Mouse (Mus musculus): ENCODE data around the gene Xlr3b. TPM values are rescaled to one million over a fixed set of nuclear protein-coding genes. Genes with fewer than 3 reads are reported as not detected.
"Not testable (repeated sequence)": the region's sequence is repeated elsewhere in the genome, so short reads cannot be mapped to it uniquely, and the experiment has no call there.

Gene Xlr3b
- polyA plus RNA-seq (2015; fragmentation: Nextera tagmentation; extraction: Ambion mirVana) = 0.44 and 4.8 TPM in 2 replicates

DNA sequence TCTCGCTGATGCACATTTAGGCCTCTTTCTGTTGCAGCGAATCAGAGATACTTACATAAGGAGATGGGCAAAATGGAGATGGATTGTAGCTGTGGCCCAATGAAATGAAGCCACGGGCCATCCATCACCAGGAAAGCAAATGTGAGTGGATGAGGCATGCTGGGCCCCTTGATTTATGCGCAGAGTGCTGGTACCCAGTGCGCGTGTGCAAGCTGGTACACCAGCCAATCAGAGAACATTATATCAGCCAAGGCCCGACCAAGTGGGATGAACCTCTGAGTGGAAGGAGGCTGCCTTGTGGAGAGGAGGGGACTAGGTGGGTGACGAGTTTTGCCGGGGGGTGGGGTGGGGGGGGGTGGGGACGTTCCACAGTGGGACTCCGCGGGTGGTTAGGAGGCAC lies at the start of gene Xlr3b:
Gene Xlr3b, plus strand, starts transcription at position 274 of the 400 bp plus-strand sequence.
- DNase-seq (ENCODE audit: low spot score) = peak; percentile 4

DNA sequence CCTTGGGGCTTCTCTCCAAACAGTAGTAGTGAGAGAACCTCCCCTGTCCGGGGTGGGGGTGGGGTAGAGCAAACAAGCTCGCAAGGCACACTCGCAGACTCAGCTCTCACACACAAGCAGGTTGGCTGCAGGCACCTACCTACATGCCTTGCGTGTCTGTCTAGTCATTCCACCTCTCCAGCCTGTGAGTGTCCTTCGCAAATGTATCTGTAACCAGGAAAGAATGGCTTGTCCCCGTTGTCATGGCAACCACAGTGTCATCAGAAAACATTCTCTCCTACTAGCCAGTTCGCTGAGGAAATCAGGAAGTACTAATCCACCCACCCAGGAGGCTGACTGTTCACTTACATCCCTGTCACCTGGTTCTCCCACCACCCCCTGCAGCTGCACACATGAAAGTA lies 48.8 kb upstream of the Xlr3b start:
- not testable (repeated sequence) for DNase-seq (ENCODE audit: low spot score)

DNA sequence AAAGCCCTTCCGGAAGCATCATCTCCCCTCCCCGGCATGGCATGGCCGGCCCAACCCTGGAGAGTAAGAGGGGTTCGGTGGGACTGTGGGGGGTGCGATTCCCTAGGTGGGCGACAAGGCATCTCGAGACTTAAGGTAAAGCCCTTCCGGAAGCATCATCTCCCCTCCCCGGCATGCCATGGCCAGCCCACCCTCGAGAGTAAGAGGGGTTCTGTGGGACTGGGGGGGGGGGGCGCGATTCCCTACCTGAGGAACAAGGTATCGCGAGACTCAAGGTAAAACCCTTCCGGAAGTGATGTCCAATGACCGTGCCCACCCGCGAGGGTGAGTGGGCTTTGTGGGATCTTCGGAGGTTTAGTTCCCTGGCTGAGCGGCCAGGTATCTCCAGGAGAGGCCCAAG lies 43.5 kb upstream of the Xlr3b start, which contains the start of gene Xlr5b:
Gene Xlr5b, plus strand, starts transcription at position 301 of the 400 bp plus-strand sequence.
- DNase-seq (ENCODE audit: low spot score) = not testable (repeated sequence)

DNA sequence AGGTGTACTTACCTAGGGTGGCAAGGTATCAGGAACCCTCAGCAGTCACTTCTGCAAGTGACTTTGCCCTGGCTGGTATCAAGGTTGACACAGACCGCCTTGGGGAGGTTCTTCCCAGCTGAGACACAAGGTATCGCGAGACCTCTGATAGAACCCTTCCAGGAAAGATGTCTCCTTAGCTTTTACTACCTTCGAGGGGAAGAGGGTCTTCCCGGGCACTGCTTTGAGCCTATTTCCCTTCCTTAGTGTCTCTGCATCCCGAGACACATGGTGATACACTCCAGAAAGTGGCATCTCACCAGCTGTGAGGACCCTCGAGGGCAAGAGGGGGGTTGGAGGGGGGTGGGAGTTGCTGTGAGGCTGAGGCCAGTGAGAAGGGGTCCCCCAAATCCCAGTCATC lies 42.7 kb upstream of the Xlr3b start, which contains the start of gene DXBay18:
Gene DXBay18, minus strand, starts transcription at position 101 of the 400 bp plus-strand sequence.
- not testable (repeated sequence) for DNase-seq (ENCODE audit: low spot score)

DNA sequence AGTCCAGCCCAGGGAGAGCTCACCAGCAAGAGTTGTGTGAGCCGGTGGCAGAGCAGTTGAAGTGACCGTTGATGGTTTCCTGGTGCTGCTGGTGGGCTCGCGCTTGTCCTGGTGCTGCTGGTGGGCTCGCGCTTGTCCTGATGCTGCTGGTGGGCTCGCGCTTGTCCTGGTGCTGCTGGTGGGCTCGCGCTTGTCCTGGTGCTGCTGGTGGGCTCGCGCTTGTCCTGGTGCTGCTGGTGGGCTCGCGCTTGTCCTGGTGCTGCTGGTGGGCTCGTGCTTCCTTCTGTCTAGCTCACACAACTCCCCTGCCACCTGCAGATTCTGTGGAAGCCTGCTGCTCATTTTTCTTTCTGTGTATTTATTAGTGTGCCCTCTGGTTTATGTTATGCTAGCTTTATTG lies 15.1 kb upstream of the Xlr3b start, which contains the start of gene Spin2d:
Gene Spin2d, minus strand, starts transcription at position 101 of the 400 bp plus-strand sequence.
- DNase-seq (ENCODE audit: low spot score) = not testable (repeated sequence)

DNA sequence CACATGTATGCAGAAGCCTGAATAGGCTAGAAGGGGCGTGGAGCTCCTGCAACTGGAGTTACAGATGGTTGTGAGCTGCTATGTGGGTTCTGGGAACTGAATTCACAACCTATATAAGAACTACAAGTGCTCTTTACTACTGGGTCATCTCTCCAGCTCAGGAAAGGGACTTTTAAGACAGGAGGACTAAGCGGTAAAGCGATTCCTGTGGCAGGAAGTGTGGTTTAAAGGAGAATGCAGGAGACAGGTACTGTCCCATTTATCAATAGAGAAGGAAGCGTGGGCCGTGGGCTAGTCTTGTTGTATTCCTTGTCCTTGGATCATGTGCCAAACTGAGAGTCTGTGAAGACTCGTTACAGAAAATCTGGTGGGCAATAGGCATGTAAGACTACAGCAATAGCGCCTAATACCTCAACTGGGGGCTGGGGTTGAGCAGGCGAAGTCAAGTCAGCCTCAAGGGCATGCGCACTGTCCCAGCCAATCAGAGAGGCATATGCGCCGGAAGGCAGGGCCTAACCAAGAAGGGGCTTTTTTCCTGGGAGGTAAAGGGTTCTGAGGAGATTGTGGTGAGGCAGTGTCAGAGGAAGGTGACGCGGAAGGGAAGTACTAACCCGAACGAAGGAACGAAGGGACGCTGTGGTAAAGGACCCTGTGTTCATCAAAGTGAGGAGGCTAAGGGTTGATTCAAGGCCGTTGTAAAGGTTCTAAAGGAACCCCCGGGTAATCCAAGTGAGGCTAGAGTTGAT lies 22.0 kb downstream of the Xlr3b start, which contains the start of gene Xlr4b:
Gene Xlr4b, plus strand, starts transcription at position 515 of the 746 bp plus-strand sequence.
- DNase-seq (ENCODE audit: low spot score) = not testable (repeated sequence)

DNA sequence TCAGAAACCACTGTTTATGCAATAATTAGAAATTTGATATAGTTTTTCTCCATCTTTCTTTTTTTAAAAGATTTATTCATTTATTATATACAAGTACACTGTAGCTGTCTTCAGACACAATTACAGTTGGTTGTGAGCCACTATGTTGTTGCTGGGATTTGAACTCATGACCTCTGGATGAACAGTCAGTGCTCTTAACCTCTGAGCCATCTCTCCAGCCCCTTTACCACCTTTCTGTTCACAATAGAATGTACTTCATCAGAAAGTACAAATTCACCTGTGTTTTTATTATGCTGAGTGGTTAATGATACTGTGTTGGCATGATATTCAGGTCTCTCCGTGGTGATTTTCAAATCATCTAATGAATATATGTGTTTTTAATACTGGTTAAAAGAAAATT lies 33.4 kb downstream of the Xlr3b start:
- no peak for DNase-seq (ENCODE audit: low spot score)

DNA sequence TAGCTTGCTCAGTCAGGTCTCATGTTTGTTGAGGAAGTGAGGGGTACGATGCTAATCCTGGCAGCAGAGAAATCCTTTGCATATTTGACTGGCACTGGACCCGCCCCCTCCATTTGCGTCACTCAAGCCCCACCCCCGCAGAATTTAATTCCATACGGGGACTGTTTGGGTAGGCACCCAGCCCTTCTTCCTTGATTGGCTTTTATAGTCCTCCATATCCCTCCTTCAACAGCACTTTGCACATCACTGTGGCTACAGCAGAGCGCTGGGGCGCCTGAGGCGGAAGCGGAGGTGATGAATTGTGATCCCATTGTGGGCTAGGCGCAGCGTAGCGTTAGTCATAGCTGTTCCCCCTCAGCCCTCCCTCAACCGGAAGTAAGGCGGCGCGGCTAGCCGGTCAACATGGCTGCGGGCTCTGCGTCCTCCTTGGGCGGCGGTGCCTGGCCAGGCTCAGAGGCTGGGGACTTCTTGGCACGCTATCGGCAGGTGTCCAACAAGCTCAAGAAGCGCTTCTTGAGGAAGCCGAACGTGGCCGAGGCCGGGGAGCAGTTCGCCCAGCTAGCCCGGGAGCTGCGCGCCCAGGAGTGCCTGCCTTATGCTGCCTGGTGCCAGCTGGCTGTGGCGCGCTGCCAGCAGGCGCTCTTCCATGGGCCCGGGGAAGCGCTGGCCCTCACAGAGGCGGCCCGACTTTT lies 36.1 kb downstream of the Xlr3b start, which contains the start of gene F8a:
Gene F8a, plus strand, starts transcription at position 378 of the 692 bp plus-strand sequence.
- DNase-seq (ENCODE audit: low spot score) = peak; percentile 83

DNA sequence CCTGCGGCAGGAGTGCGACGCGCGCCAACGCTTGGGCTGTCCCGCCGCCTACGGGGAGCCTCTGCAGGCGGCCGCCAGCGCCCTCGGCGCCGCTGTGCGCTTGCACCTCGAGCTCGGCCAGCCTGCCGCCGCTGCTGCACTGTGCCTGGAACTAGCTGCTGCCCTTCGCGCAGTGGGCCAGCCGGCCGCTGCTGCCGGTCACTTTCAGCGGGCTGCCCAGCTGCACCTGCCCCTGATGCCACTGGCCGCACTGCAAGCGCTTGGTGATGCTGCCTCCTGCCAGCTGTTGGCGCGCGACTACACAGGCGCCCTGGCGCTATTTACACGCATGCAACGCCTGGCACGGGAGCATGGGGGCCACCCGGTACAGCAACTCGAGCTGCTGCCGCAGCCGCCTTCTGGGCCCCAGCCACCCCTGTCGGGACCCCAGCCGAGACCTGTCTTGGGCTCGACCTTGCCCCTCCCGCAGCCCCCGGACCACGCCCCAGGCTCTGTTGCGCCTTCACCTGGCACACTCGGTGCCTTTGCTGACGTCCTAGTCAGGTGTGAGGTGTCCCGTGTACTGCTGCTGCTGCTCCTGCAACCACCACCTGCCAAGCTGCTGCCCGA lies 36.7 kb downstream of the Xlr3b start:
- DNase-seq (ENCODE audit: low spot score) = peak; percentile 65

DNA sequence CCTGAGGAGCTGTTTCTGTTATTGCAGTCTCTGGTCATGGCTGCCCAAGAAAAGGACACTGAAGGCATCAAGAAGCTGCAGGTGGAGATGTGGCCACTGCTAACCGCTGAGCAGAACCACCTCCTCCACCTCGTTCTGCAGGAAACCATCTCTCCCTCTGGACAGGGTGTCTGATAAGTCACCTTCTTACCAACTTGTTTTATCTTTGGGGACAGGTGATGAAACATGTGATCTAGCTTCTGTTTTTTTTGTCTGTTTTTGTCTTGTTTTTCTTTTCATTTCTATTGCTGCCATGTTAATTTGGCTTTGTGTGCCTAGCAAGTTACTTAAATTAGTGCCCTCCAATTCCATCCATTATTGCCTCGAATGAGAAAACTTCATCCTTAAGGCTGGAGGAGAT lies 37.3 kb downstream of the Xlr3b start:
- DNase-seq (ENCODE audit: low spot score) = no peak

DNA sequence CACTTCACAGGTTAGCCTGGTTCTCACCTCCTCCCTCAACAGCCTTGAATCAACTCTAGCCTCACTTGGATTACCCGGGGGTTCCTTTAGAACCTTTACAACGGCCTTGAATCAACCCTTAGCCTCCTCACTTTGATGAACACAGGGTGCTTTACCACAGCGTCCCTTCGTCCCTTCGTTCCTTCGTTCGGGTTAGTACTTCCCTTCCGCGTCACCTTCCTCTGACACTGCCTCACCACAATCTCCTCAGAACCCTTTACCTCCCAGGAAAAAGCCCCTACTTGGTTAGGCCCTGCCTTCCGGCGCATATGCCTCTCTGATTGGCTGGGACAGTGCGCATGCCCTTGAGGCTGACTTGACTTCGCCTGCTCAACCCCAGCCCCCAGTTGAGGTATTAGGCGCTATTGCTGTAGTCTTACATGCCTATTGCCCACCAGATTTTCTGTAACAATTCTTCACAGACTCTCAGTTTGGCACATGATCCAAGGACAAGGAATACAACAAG lies 50.9 kb downstream of the Xlr3b start, which contains the start of gene Xlr4c:
Gene Xlr4c, minus strand, starts transcription at position 310 of the 505 bp plus-strand sequence.
- not testable (repeated sequence) for DNase-seq (ENCODE audit: low spot score)

Other genes starting within 250 kb of the Xlr3b start
- 0.78 and 0.96 TPM in 2 replicates for gene Zfp185, start 204.9 kb upstream of the Xlr3b start, polyA plus RNA-seq (2015; fragmentation: Nextera tagmentation; extraction: Ambion mirVana)
- gene Pnma5, start 155.1 kb upstream of the Xlr3b start, polyA plus RNA-seq (2015; fragmentation: Nextera tagmentation; extraction: Ambion mirVana) = 0.09 TPM in 1 of 2 replicates, not detected in the other
- gene Pnma3, start 127.4 kb upstream of the Xlr3b start, polyA plus RNA-seq (2015; fragmentation: Nextera tagmentation; extraction: Ambion mirVana) = not detected in 2 replicates
- gene Xlr4a, start 109.7 kb upstream of the Xlr3b start, polyA plus RNA-seq (2015; fragmentation: Nextera tagmentation; extraction: Ambion mirVana) = 76.9 and 77.7 TPM in 2 replicates
- gene Xlr3a, start 95.1 kb upstream of the Xlr3b start, polyA plus RNA-seq (2015; fragmentation: Nextera tagmentation; extraction: Ambion mirVana) = 1.2 and 2.2 TPM in 2 replicates
- 0.18 TPM in 1 of 2 replicates, not detected in the other for gene Gm14685, start 75.2 kb upstream of the Xlr3b start, polyA plus RNA-seq (2015; fragmentation: Nextera tagmentation; extraction: Ambion mirVana)
- 0.10 and 0.23 TPM in 2 replicates for gene Xlr5b, start 43.4 kb upstream of the Xlr3b start, polyA plus RNA-seq (2015; fragmentation: Nextera tagmentation; extraction: Ambion mirVana)
- gene DXBay18, start 42.8 kb upstream of the Xlr3b start, polyA plus RNA-seq (2015; fragmentation: Nextera tagmentation; extraction: Ambion mirVana) = 0.23 and 0.29 TPM in 2 replicates
- gene Spin2d, start 15.2 kb upstream of the Xlr3b start, polyA plus RNA-seq (2015; fragmentation: Nextera tagmentation; extraction: Ambion mirVana) = not detected in 2 replicates
- gene Xlr4b, start 22.1 kb downstream of the Xlr3b start, polyA plus RNA-seq (2015; fragmentation: Nextera tagmentation; extraction: Ambion mirVana) = 60.8 and 71.0 TPM in 2 replicates
- gene F8a, start 36.1 kb downstream of the Xlr3b start, polyA plus RNA-seq (2015; fragmentation: Nextera tagmentation; extraction: Ambion mirVana) = 19.1 and 20.4 TPM in 2 replicates
- gene Xlr4c, start 50.9 kb downstream of the Xlr3b start, polyA plus RNA-seq (2015; fragmentation: Nextera tagmentation; extraction: Ambion mirVana) = 24.2 and 36.5 TPM in 2 replicates
- gene Xlr3c, start 73.2 kb downstream of the Xlr3b start, polyA plus RNA-seq (2015; fragmentation: Nextera tagmentation; extraction: Ambion mirVana) = not detected in 2 replicates
- gene Xlr5a, start 100.8 kb downstream of the Xlr3b start, polyA plus RNA-seq (2015; fragmentation: Nextera tagmentation; extraction: Ambion mirVana) = 0.18 TPM in 1 of 2 replicates, not detected in the other
- 0.10 TPM in 1 of 2 replicates, not detected in the other for gene Xlr5c, start 100.8 kb downstream of the Xlr3b start, polyA plus RNA-seq (2015; fragmentation: Nextera tagmentation; extraction: Ambion mirVana)
- gene Gm45015, start 144.6 kb downstream of the Xlr3b start, polyA plus RNA-seq (2015; fragmentation: Nextera tagmentation; extraction: Ambion mirVana) = not detected in 2 replicates
- 5.6 and 5.7 TPM in 2 replicates for gene Zfp275, start 150.4 kb downstream of the Xlr3b start, polyA plus RNA-seq (2015; fragmentation: Nextera tagmentation; extraction: Ambion mirVana)
- not detected in 2 replicates for gene Gm18336, start 206.5 kb downstream of the Xlr3b start, polyA plus RNA-seq (2015; fragmentation: Nextera tagmentation; extraction: Ambion mirVana)
- gene Zfp92, start 218.9 kb downstream of the Xlr3b start, polyA plus RNA-seq (2015; fragmentation: Nextera tagmentation; extraction: Ambion mirVana) = not detected in 2 replicates
- gene Trex2, start 243.1 kb downstream of the Xlr3b start, polyA plus RNA-seq (2015; fragmentation: Nextera tagmentation; extraction: Ambion mirVana) = 0.50 and 0.77 TPM in 2 replicates

Data from thymus, postnatal 0 days (tissue).